Comparison of ENCODE assay signal across 8 mouse cellular contexts in genomic region chr8:61902521-61902920, GRCm38 (mm10). TPM values are rescaled to one million over a fixed set of nuclear protein-coding genes. Genes with fewer than 3 reads are reported as not detected.
DNase-seq lines count a peak whose midpoint lies in the region; ATAC-seq and TF ChIP-seq lines count a peak whose summit lies in the region.

Gene Palld, minus strand, starts transcription at chr8:61902690.

- H3K27me3 ChIP-seq in liver, embryonic 11.5 days (replicated peaks; ENCODE audit: control insufficient read depth, insufficient read depth, low read length): no peaks in the 10 kb centered on the region
- H3K27me3 ChIP-seq in forebrain, embryonic 13.5 days: no peaks in the 10 kb centered on the region
- H3K27me3 ChIP-seq in myocyte (ENCODE audit: control insufficient read depth, insufficient read depth, insufficient read length): no peaks in the 10 kb centered on the region

- H3K4me1 ChIP-seq in liver, embryonic 11.5 days (replicated peaks; ENCODE audit: control insufficient read depth, insufficient read depth, low read length): no peaks in the 10 kb centered on the region
- no peaks in the 10 kb centered on the region for H3K4me1 ChIP-seq in forebrain, embryonic 13.5 days

- no peak within 1 kb of the TSS for H3ac ChIP-seq in myocyte (ENCODE audit: control insufficient read depth, insufficient read length)

- peak; percentile 45 for TF ChIP-seq POLR2A in myocyte (IDR thresholded peaks at IDR 0.05; ENCODE audit: insufficient read length, low read depth)

- no peak within 1 kb of the TSS for H3K4me3 ChIP-seq in liver, embryonic 11.5 days (ENCODE audit: low read depth, low read length)
- H3K4me3 ChIP-seq in forebrain, embryonic 13.5 days: no peak within 1 kb of the TSS
- H3K4me3 ChIP-seq in myocyte: peak within 1 kb of the TSS; percentile 29

- 80% methylated on average over 5 of the region's 5 CpGs for WGBS in liver, embryonic 11.5 days
- WGBS in forebrain, embryonic 13.5 days: 90% methylated on average over 5 of the region's 5 CpGs

- H3K4me2 ChIP-seq in liver, embryonic 11.5 days: no peak within 1 kb of the TSS
- no peak within 1 kb of the TSS for H3K4me2 ChIP-seq in forebrain, embryonic 13.5 days
- H3K4me2 ChIP-seq in myocyte (ENCODE audit: low read depth): peak within 1 kb of the TSS; percentile 53

- DNase-seq in liver, embryonic 11.5 days (ENCODE audit: low spot score): no peak
- DNase-seq in liver: no peak
- peak; percentile 31 to 34 for DNase-seq in heart, postnatal 14 days
- no peak for DNase-seq in right cerebral cortex, postnatal 14 days
- no peak for DNase-seq in spleen, postnatal 36 days (ENCODE audit: low spot score in 2 of 2)

- intact Hi-C loops in heart, postnatal 14 days (cut with DNase I): no loop called here

- ATAC-seq in liver, embryonic 11.5 days (replicated peaks; ENCODE audit: low FRiP score): no peak
- no peak for ATAC-seq in forebrain, embryonic 13.5 days
- ATAC-seq in erythroid progenitor cell, adult 5-6 weeks (replicated peaks; ENCODE audit: low FRiP score, poor library complexity, severe bottlenecking): no peak

- H3K36me3 ChIP-seq in liver, embryonic 11.5 days (ENCODE audit: control insufficient read depth, insufficient read depth, low read length): no peaks in the 10 kb centered on the region
- no peaks in the 10 kb centered on the region for H3K36me3 ChIP-seq in forebrain, embryonic 13.5 days (ENCODE audit: poor library complexity, severe bottlenecking)
- no peaks in the 10 kb centered on the region for H3K36me3 ChIP-seq in myocyte (ENCODE audit: control insufficient read depth, insufficient read depth)

- no peaks in the 10 kb centered on the region for H3K9me3 ChIP-seq in liver, embryonic 11.5 days (ENCODE audit: control insufficient read depth, low read length)
- H3K9me3 ChIP-seq in forebrain, embryonic 13.5 days (replicated peaks): no peaks in the 10 kb centered on the region

- H3K27ac ChIP-seq in liver, embryonic 11.5 days (ENCODE audit: low read depth, low read length): no peak within 1 kb of the TSS
- H3K27ac ChIP-seq in forebrain, embryonic 13.5 days: no peak within 1 kb of the TSS

- peaks cover 21% of the 10 kb centered on the region for H3K79me2 ChIP-seq in myocyte (ENCODE audit: control insufficient read depth, insufficient read depth)

- no peak within 1 kb of the TSS for H3K9ac ChIP-seq in liver, embryonic 11.5 days (ENCODE audit: low read depth, low read length)
- no peak within 1 kb of the TSS for H3K9ac ChIP-seq in forebrain, embryonic 13.5 days

TF ChIP-seq in myocyte, 11 proteins besides CTCF, POLR2A, EP300 and RAD21:
- TF ChIP-seq MAX (IDR thresholded peaks at IDR 0.05; ENCODE audit: low read depth): no peak
- TF ChIP-seq POLR2AphosphoS2 (IDR thresholded peaks at IDR 0.05; ENCODE audit: insufficient read length, low read depth): no peak
- no peak for TF ChIP-seq USF1 (IDR thresholded peaks at IDR 0.05; ENCODE audit: low read depth)
- peak in 2 of 3 experiments; percentile 4 to 46 for TF ChIP-seq MYOD1 (IDR thresholded peaks at IDR 0.05; ENCODE audit: control insufficient read depth in 1 of 3, insufficient read length in 2 of 3, low read depth in 2 of 3)
- no peak for TF ChIP-seq TCF12 (IDR thresholded peaks at IDR 0.05; ENCODE audit: insufficient read depth, poor library complexity, severe bottlenecking)
- no peak for TF ChIP-seq CEBPB (IDR thresholded peaks at IDR 0.05; ENCODE audit: insufficient read depth, poor library complexity, severe bottlenecking)
- peak; percentile 33 for TF ChIP-seq SRF (IDR thresholded peaks at IDR 0.05; ENCODE audit: control insufficient read depth, insufficient read length, low read depth)
- peak in 2 of 3 experiments; percentile 43 to 66 for TF ChIP-seq MYOG (IDR thresholded peaks at IDR 0.05; ENCODE audit: control insufficient read depth in 1 of 3, insufficient read depth in 1 of 3, insufficient read length in 2 of 3, low read depth in 2 of 3)
- no peak for TF ChIP-seq E2F4 (IDR thresholded peaks at IDR 0.05; ENCODE audit: insufficient read depth)
- no peak for TF ChIP-seq TCF3 (IDR thresholded peaks at IDR 0.05; ENCODE audit: insufficient read length, low read depth)
TF ChIP-seq in myocyte: peak in this region for 3.

RNA-seq across cellular contexts. Expression of gene Palld, which starts in this region (rescaled TPM):
- polyA plus RNA-seq in liver, embryonic 11.5 days (2014; fragmentation: Nextera tagmentation; extraction: Ambion mirVana): 16.1 and 22.9 TPM in 2 replicates
- polyA plus RNA-seq in forebrain, embryonic 13.5 days (2015; fragmentation: Nextera tagmentation; extraction: Ambion mirVana): 30.2 and 33.8 TPM in 2 replicates
- total RNA-seq in heart, postnatal 14 days (2021): 100 to 1,000 TPM; 263 to 269 TPM
- polyA plus RNA-seq in myocyte (2012; fragmentation: generic; extraction: Trizol): 52.4 TPM
- 0.36 and 3.8 TPM in 2 replicates for total RNA-seq in erythroid progenitor cell, adult 5-6 weeks (2015; ENCODE audit: low replicate concordance)
- 1.2 TPM in 1 of 2 replicates, not detected in the other for total RNA-seq in erythroid progenitor cell, adult 5-6 weeks (2017; ENCODE audit: low replicate concordance)

Comparison
In these comparisons a context has a peak if more than half of its experiments do, and no peak if none do; other contexts are left out.
1. RNA of gene Palld (total RNA-seq): 263 to 269 TPM in heart, postnatal 14 days; 0.36 to 3.8 TPM in erythroid progenitor cell, adult 5-6 weeks; every median in the first group is over 10 times any median in the second.
2. DNase-seq: peak in heart, postnatal 14 days (2 of 2); none in liver, embryonic 11.5 days (single experiment), liver (single experiment), right cerebral cortex, postnatal 14 days (single experiment) and spleen, postnatal 36 days (0 of 2).